Mouse (Mus musculus) thymus, adult 18-20 months (tissue): ENCODE measurements around the gene Capn12.

ENCODE experiments used
- DNase-seq, 2 experiments: peaks; one replicate each; pipeline ENCODE4 v3.0.0; 2022; ENCODE audit warnings: mixed read lengths in 2 of 2

The Capn12 gene

GRCm38 (mm10) chr7:28881199-28881598 is at the start of gene Capn12:
Gene Capn12, plus strand, starts transcription at chr7:28881422.
- no peak for DNase-seq

GRCm38 (mm10) chr7:28832137-28832536 is 49.1 kb upstream of the Capn12 start:
- DNase-seq: no peak

DNA sequence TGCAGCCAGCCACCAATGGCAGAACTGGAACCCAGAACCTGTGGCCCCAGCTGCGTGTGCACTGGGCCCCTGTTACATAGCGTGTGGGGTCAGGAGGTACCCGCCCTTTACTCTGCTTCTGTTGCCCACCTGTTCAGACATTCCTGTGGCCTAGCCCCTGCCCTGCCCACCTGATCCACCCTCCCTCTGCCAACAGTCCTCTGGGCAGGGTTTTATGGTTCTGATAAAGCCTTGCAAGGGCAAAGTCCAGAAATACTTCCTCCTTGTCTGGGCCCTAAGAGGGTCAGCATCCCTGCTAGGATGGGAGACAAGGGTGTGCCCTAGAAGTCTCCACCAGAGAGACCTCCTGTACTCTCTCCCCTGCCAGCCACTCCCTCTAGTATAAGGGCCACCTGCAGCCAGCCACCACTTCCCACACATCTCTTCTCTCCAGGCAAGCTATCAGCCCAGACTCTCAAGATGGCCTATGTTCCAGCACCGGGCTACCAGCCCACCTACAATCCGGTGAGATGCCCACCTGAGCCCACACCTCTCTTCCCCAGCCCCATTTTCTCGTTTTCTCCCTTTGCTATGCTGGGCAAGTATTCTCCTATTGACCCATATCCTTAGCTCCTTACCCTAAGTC is 47.4 kb upstream of the Capn12 start, which contains the start of gene Lgals4:
Gene Lgals4, plus strand, starts transcription at position 132 of the 625 bp plus-strand sequence.
- DNase-seq: no peak

GRCm38 (mm10) chr7:28836936-28837335 is 44.3 kb upstream of the Capn12 start:
- no peak for DNase-seq

GRCm38 (mm10) chr7:28838331-28838730 is 42.9 kb upstream of the Capn12 start:
- DNase-seq: no peak

- DNase-seq: no peak
These were observed 33.9 kb upstream of the Capn12 start for GRCm38 (mm10) chr7:28847273-28847672.

GRCm38 (mm10) chr7:28849700-28850236 is 31.5 kb upstream of the Capn12 start:
- DNase-seq: no peak

DNA sequence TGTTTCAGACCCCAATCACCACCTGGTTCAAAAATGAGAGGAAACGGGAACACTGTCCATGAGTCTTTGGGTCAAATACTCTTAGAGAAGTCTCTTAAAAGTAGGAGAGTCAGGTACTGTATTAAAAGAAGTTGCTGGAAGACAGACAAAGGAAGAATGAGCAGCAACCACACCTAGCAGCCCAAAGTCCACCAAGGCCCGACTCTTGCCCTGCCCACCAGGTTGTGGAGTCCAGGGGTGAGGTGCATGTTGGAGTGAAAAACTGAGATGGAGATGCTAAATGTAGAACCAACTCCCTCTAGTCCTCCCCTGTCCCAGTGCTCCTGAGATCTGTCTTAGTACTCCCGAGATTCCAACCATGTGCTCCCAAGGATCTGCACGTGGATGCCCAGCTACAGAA is 30.6 kb upstream of the Capn12 start:
- DNase-seq: no peak

- no peak for DNase-seq
These were observed 21.3 kb upstream of the Capn12 start for GRCm38 (mm10) chr7:28859953-28860352.

DNA sequence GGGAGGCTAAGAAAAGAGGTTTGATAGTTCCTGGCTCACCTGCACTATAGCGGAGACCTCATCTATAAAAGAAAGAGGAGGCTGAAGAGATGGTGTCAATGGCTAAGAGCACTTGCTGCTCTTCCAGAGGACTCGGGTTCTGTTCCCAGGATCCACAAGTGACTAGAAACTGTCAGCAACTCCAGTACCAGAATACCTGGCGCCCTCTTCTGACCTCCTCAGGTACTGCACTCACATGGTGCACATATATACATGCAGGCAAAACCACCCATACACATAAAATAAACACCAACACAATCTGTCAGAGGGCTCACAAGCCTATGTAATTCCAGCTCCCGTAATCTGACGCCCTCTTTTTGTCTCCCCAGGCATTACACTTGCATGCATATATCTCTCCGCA is 20.3 kb upstream of the Capn12 start:
- DNase-seq: no peak

DNA sequence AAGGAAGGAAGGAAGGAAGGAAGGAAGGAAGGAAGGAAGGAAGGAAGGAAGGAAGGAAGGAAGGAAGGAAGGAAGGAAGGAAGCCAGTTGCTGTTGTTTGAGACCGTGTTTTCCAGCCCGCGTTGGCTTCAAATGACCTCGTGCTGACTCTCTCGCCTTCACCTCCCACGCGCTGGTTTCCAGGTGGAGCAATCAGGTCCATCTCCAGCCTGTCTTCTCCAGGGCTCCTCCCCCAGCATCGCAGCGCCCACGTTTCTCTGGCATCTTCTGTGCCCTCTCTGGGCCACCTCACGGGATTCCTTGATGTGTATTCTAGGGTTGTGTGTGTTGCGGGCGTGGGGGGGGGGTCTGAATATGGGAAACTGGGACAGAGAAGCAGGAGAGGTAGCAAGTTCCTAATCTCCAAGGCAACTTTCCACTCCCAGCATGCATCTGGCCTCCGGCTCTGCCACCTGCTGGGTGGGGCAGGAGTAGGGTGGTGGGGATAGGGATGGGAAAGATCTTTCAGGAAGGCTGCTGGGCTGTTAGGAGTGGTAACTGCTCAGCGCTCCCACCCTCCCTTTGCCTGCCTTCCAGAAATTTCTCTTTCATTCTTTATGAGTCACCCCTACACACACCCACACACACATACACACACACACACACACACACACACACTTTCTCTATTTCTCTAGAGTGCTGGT is 18.3 kb upstream of the Capn12 start:
- DNase-seq: no peak

- no peak for DNase-seq
These were observed 17.7 kb upstream of the Capn12 start, which contains the start of gene Lgals7 for GRCm38 (mm10) chr7:28863540-28863939. Gene Lgals7, plus strand, starts transcription at chr7:28863853.

- DNase-seq: no peak
These were observed 16.9 kb upstream of the Capn12 start for GRCm38 (mm10) chr7:28864288-28864750.

DNA sequence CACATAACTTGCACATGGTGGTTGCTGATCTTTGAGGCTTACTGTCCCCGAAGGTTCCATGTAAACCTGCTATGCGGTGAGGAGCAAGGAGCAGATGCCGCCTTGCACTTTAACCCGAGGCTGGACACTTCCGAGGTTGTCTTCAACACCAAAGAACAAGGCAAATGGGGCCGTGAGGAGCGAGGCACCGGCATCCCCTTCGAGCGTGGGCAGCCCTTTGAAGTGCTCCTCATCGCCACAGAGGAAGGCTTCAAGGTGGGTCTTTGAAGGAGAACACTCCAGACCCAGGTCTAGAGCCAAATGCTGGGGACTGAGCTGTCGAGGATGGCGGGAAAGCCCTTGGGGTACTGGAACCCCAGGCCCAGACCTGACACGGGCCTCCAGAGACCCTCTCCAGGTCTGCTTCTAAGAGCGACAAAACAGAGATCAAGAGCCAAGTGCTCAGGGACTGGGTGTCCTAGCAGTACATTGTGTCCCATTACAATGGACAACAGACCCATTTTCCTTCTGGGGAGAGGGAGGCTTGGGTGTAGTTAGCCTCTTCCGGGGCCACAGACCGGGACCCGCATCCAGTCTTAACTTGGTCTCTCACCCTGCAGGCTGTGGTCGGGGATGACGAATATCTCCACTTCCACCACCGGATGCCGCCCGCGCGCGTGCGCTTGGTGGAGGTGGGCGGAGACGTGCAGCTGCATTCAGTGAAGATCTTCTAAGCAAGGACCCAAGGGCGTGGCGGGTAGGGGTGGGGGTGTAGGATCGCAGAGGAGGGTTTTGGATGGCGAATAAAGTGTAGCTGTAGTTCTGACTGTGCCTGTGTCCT is 15.5 kb upstream of the Capn12 start:
- peak; percentile 97 to 99 for DNase-seq

DNA sequence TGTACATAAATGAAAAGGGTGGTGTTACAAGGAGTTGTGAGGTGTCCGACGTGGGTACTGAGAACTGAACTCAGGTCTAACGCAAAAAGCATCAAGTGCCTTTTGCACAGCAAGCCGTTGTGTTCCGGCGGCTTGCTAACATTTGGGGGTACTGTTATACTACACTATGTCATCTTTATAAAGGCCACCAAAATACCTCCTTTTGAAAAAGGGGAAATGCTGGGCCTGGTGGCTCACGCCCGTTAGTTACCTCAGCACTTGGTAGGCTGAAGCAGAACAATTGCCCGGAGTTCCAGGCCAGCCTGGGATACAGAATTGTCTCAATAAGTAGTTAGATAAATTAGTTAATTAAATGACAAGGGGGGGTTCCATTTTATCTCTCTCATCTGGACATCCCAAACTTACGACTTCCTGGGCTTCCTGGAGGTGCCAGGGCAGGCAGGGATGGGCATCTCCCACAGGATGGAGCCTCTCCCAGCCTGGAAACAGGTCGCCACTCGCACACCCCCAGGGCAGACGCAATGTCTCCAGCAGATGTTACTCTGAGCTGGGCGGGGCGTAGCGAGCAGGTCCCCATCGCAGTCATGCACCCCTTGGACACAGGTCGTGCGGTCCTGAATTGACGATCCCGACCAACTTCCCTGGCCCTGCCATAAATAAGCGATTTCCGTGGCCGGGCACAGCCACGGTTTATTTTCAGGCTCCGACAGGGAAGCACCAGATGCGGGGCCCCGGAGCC is 14.3 kb upstream of the Capn12 start:
- no peak for DNase-seq

DNA sequence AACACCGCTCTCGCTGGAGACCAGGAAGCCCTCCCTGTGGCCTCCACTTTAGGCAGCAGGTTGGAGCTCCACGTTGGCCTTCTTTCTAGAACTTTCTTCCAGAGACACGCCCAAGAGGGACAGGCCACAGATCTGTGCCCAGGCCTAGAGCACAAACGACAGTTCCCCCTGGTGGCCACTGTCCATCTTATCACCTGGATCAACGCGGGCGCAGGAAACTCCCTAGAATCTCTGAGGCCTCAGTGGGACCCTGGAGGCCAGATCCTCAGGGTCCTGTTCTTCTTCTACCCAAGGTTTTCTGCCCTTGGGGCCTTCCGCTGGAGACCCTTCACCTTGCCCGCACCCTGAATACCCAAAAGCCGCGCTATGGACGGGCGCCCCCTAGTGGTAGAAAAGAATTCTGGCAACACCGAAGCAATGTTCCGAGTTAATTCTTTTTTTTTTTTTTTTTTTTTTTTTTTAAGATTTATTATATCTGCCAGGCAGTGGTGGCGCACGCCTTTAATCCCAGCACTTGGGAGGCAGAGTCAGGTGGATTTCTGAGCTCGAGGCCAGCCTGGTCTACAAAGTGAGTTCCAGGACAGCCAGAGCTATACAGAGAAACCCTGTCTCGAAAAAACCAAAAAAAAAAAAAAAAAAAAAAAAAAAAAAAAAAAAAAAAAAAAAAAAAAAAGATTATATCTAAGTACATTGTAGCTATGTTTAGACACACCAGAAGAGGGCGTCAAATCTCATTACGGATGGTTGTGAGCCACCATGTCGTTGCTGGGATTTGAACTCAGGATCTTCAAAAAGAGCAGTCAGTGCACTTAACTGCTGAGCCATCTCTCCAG is 13.5 kb upstream of the Capn12 start:
- DNase-seq: peak; percentile 40 to 58

DNA sequence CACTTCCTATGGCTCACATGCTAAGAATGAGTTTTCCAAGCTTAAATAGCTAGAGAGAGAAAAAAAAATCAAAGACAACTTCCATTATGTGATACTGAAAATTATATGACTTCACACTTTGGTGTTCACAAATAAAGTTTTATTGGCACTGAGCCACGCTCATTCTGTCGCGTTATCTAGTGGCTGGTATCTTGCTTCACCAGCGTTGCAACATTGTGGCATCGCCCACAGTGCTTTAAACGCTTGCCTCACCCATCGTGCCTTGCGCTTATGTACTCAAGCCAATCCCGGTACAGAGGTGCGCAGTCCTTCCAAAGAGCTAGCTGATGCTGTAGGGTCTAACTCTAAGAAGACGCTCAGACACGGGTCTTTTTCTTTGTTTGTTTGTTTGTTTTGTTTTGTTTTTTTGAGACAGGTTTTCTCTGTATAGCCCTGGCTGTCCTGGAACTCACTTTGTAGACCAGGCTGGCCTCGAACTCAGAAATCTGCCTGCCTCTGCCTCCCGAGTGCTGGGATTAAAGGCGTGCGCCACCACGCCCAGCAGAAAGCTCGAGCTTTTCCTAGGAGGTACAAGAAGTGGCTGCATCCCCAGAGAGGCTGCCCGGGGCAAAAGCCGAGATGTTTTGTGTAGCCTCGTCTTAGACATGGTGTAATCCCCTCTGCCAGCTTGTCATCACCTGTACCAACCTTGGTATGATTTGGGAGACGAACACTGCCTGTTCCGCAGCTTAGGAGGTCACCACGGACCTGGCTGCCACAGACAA is 10.1 kb upstream of the Capn12 start:
- DNase-seq: no peak

GRCm38 (mm10) chr7:28874565-28874964 is 6.7 kb upstream of the Capn12 start:
- no peak for DNase-seq

- no peak for DNase-seq
These were observed 5.1 kb upstream of the Capn12 start for GRCm38 (mm10) chr7:28876099-28876498.

- DNase-seq: no peak
These were observed 4.1 kb upstream of the Capn12 start for GRCm38 (mm10) chr7:28877155-28877554.

GRCm38 (mm10) chr7:28877856-28878255 is 3.4 kb upstream of the Capn12 start:
- DNase-seq: no peak
